Mouse (Mus musculus): ENCODE measurements around the gene Ddah1.

- TF ChIP-seq POLR2A (IDR thresholded peaks at IDR 0.05; ENCODE audit: insufficient read depth, low read length): no peak
- no peak for TF ChIP-seq CTCF (IDR thresholded peaks at IDR 0.05; ENCODE audit: low read depth, low read length)
Measured at GRCm38 (mm10) chr3:145773384-145773783, 14.9 kb downstream of the Ddah1 start.

Data from ES-Bruce4 (cell line).